Mouse (Mus musculus) limb, embryonic 11.5 days (tissue): ENCODE data around the gene Lmx1b. TPM values are rescaled to one million over a fixed set of nuclear protein-coding genes. Genes with fewer than 3 reads are reported as not detected.

ENCODE experiments used
- ATAC-seq: fragments of 200-750 bp; cut with Nextera tagmentation; 2 replicates; pipeline ENCODE4 v1.8.0; 2017; ENCODE audit warnings: low read depth; ENCODE audit not compliant: insufficient number of reproducible peaks, low FRiP score, low TSS enrichment
- DNase-seq: peaks from one replicate; pipeline ENCODE4 v3.0.0-alpha.2; 2015; ENCODE audit warnings: low spot score
- H3K27ac ChIP-seq: fragments of 300-500 bp; sonication (generic); replicated peaks from 2 replicates; pipeline ENCODE4 v1.5.1; 2014; ENCODE audit warnings: low read depth, mild to moderate bottlenecking, low read length
- H3K27me3 ChIP-seq: fragments of 300-500 bp; sonication (generic); 2 replicates; pipeline ENCODE4 v1.6.1; 2014; ENCODE audit warnings: mild to moderate bottlenecking, low read length, mixed read lengths; ENCODE audit not compliant: control insufficient read depth, insufficient read depth
- H3K36me3 ChIP-seq: fragments of 300-500 bp; sonication (generic); 2 replicates; pipeline ENCODE4 v1.6.1; 2014; ENCODE audit warnings: mild to moderate bottlenecking, low read length, moderate library complexity, mixed read lengths; ENCODE audit not compliant: control insufficient read depth, insufficient read depth
- H3K4me1 ChIP-seq: fragments of 300-500 bp; sonication (generic); 2 replicates; pipeline ENCODE4 v1.6.1; 2014; ENCODE audit warnings: low read length, mixed read lengths; ENCODE audit not compliant: control insufficient read depth, insufficient read depth
- H3K4me2 ChIP-seq: fragments of 300-500 bp; sonication (generic); 2 replicates; pipeline ENCODE4 v1.6.1; 2014; ENCODE audit warnings: low read depth, mild to moderate bottlenecking, moderate library complexity; ENCODE audit not compliant: severe bottlenecking
- H3K4me3 ChIP-seq: fragments of 300-500 bp; sonication (generic); 2 replicates; pipeline ENCODE4 v1.5.1; 2014; ENCODE audit warnings: low read depth, low read length
- H3K9ac ChIP-seq: fragments of 300-500 bp; sonication (generic); 2 replicates; pipeline ENCODE4 v1.6.1; 2014; ENCODE audit warnings: mild to moderate bottlenecking, low read length
- H3K9me3 ChIP-seq: fragments of 300-500 bp; sonication (generic); 2 replicates; pipeline ENCODE4 v1.6.1; 2016; ENCODE audit warnings: low read length; ENCODE audit not compliant: control insufficient read depth
- WGBS: fragments of 180-500 bp; shearing (Covaris S2); extraction: QIAGEN DNeasy Blood & Tissue Kit; methylation state at CpG from one replicate; pipeline ENCODE4 v1.1.7; 2014; 5-methylcytosine and 5-hydroxymethylcytosine counted together
- polyA plus RNA-seq: library from polyadenylated mRNA; unstranded; fragments of >200 nt; fragmentation: Nextera tagmentation; extraction: Ambion mirVana; gene quantifications from 2 replicates; pipeline ENCODE4 v1.2.1, GENCODE M21; 2014

The Lmx1b gene
- polyA plus RNA-seq, 1 experiment from 2014 or later, result 10.2 TPM

DNA sequence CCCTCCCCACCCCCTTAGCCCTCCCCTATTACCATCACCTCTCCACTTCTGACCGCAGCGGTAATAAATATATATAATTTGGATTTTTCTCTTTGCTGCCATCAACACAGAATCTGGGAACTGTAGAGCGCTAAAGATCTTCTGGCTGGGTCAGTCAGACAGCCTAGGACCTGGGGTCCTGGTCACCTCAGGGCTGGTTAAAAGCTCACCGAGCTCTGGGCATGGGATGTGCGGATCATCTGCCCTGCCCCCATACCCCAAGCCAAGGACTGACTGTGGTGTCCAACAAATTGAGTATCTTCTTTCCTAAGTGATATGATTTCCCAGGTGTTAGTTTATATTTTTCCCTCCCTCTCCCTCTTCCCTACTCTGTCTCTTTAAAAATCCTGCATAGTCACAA, 6.4 kb downstream of the Lmx1b start:
- 8% methylated on average over 5 of the region's 5 CpGs for WGBS

DNA sequence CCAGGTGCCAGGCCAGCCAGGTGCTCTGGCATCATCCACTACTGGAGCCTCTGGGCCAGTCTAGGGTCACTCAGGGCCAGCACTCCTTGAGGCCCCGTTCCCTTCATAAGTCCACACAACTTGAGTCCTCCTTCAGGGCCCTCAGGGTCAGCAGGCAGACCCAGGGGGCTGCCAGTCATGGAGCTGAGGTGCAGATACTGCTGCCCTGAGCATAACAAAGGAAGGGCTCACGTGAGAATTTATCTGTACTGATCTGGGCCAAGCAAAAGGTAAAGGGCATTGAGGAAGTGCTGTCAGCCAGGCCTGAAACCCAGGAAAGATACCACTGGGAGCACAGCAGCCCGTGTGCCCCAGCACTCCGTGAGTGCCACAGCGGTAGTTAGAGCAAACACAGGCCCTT, 7.1 kb downstream of the Lmx1b start:
- peaks cover 22% of the 10 kb centered on the region for H3K27me3 ChIP-seq
- H3K4me3 ChIP-seq, result peak overlapping the region; percentile 9; the same call in 1 of the 2 replicates
- WGBS, result 4% methylated on average over 5 of the region's 5 CpGs
- peak overlapping the region; percentile 79 for H3K4me2 ChIP-seq
- H3K4me1 ChIP-seq, result peaks cover 44% of the 10 kb centered on the region
- H3K9me3 ChIP-seq, result no peaks in the 10 kb centered on the region
- H3K36me3 ChIP-seq, result no peaks in the 10 kb centered on the region
- peak overlapping the region; percentile 56 for H3K9ac ChIP-seq
- DNase-seq, result peak; percentile 54
- peak overlapping the region; percentile 53; the same call in 1 of the 2 replicates for H3K27ac ChIP-seq
- ATAC-seq, result no peak

More for the DNA sequence above, 6.4 kb downstream of the Lmx1b start:
- peak overlapping the region; percentile 53; the same call in 1 of the 2 replicates for H3K27ac ChIP-seq
- DNase-seq (no peak), ATAC-seq (no peak)
- peak overlapping the region; percentile 79 for H3K4me2 ChIP-seq
- peaks cover 24% of the 10 kb centered on the region for H3K27me3 ChIP-seq
- peaks cover 38% of the 10 kb centered on the region for H3K4me1 ChIP-seq
- H3K9ac ChIP-seq, result peak overlapping the region; percentile 56; the same call in 1 of the 2 replicates
- no peaks in the 10 kb centered on the region for H3K36me3 ChIP-seq
- H3K4me3 ChIP-seq, result peak overlapping the region; percentile 9; the same call in 1 of the 2 replicates
- no peaks in the 10 kb centered on the region for H3K9me3 ChIP-seq

DNA sequence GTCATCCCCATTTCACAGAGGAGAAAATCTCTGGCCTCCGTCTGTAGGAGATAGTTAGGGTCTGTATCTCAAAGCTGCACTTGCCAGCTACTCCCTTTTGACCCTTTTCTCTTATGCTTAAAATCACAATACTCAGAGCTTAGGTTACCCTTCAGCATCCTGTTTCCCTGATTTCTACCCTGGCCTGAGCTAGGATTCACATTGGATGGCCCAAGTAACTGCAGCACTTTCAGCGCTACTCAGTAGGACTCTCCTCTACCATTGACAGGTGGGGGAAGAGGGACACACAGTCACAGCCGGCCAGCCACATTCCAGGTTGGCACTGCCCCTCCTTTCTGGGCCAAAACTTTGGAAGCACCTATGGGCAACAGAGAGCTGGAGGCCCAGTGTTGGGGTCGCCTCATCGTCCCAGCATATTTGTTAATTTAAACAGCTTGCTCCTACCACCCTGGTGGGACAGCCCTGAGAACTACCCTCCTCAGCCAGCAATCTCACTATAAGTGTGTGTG, 7.7 kb downstream of the Lmx1b start:
- Histone ChIP-seq H3K27ac (peak overlapping the region; percentile 17; the same call in 1 of the 2 replicates), H3K9ac (peak overlapping the region; percentile 80)
- DNase-seq, result peak; percentile 55

DNA sequence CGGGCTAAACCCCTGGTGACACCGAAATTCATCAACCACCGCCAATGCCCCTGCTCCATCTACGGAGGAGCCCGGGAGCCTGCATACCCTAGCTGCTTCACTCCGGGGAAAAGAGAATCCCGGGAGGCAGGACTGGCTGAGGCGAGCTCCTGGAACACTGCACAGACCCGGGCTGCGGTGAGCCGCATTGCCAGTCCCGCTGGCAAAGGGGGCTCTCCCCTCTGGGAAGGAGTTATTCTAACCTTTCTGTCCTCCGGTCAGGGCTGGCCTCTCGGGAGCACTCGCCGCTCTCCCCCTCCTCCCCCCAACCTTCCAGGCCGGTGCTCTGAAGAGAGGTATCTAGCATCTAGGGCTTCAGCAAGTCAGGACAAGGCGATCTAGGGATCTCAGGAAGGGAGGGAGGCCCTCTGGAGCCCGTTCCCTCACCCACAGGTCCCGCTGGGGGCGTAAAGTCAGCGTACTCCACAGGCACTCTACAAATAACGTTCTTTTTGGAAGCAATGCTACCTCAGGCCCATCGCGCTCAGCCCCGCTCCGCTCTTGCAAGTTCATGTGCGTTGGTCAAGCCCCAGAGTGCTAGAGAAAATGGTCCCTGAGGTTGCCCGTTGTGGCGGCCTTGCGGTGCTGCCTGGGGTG, 8.5 kb downstream of the Lmx1b start:
- Histone ChIP-seq H3K4me1 (peaks cover 55% of the 10 kb centered on the region), H3K9ac (peak overlapping the region; percentile 80), H3K27ac (peak overlapping the region; percentile 76), H3K9me3 (no peaks in the 10 kb centered on the region), H3K4me2 (peak overlapping the region; percentile 79), H3K36me3 (no peaks in the 10 kb centered on the region), H3K4me3 (peak overlapping the region; percentile 39), H3K27me3 (peaks cover 15% of the 10 kb centered on the region)
- ATAC-seq (no peak), DNase-seq (peak; percentile 78)
- WGBS, result 2% methylated on average over 31 of the region's 31 CpGs

More for the DNA sequence above, 7.7 kb downstream of the Lmx1b start:
- no peak for ATAC-seq
- H3K27me3 ChIP-seq, result peaks cover 17% of the 10 kb centered on the region
- peak overlapping the region; percentile 79 for H3K4me2 ChIP-seq
- H3K4me3 ChIP-seq, result peak overlapping the region; percentile 39
- 12% methylated on average over 5 of the region's 5 CpGs for WGBS
- H3K9me3 ChIP-seq, result no peaks in the 10 kb centered on the region
- H3K4me1 ChIP-seq, result peaks cover 47% of the 10 kb centered on the region
- H3K36me3 ChIP-seq, result no peaks in the 10 kb centered on the region

DNA sequence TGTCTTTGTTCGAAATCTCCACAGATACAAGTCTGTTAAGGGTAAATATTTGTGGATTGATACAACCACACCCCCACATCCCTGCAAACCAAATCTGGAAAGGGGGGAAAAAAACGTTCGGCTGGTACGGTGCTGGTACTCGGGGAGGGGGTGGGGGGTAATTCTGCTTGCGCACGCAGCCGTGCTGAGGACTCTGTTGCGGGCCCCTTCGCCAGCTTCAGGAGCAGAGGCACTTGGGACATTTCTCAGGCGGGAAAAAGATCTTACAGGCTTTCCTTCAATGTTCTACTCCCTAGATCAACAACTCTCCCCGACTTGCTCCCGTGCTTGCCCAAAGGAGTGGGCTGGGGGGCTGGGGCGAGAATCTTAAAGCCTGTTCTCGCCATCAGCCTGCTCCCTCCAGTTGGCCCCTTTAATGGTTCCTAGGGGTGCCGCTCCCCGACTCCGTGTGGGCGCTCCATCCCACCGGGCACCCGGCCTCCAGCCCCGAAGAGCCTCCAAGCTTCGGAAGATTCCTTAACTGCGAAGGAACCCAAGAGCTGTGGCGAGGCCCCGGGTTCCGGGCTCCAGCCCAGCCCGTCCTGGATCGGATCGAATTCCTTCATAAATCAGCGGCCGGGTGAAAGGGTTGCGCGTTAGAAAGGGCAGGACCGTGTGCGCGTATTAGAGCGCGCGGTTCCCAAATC, 9.1 kb downstream of the Lmx1b start:
- peaks cover 11% of the 10 kb centered on the region for H3K27me3 ChIP-seq
- H3K36me3 ChIP-seq, result no peaks in the 10 kb centered on the region
- peak overlapping the region; percentile 79 for H3K4me2 ChIP-seq
- H3K4me3 ChIP-seq, result peak overlapping the region; percentile 39
- 1% methylated on average over 40 of the region's 40 CpGs for WGBS
- no peak for ATAC-seq
- peak overlapping the region; percentile 80 for H3K9ac ChIP-seq
- H3K4me1 ChIP-seq, result peaks cover 61% of the 10 kb centered on the region
- H3K27ac ChIP-seq, result peak overlapping the region; percentile 76
- no peaks in the 10 kb centered on the region for H3K9me3 ChIP-seq
- peak; percentile 66 for DNase-seq

DNA sequence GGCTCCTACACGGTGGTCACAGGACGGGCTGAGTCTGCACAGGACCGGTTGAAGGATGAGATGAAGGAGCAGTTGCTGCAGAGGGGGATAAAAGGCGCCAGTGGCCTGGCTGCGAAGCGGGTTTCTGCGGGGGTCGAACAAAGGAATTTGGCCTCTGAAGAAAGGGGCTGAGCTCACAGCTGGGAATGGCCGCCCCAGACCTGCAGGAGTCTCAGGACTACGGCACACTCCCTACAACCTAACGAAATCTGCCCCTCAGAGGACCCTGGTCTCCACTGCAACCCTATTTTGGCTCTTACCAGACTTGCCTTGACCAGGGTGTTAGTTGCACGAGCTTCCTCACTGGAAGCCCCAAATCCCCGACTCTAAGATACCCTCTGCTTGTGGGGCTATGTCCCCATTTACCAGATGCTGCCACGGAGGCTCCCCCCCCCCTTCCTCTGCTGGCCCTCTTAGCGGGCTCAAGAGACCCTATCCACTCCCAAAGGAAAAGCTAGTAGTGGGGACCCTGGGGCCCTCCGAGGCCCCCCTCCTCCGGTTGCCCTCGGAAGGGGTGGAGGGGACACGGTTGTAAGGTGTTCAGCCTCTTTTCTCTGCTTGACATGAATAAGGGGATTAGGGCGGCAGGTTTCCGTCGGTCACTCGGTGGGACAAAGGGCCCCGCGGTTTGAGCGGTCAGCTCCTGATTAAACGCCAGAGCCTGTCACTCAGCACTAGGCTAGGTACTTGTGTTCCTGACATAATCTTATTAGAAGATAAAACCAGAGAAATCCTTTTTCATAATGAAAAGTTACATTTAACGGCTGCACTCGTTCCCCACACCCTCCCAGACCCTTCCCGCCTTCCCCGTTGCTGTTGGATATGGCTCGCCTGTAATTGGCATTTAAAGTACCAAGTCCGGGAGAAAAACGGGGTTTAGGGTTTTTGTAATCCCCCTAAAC, 10.0 kb downstream of the Lmx1b start:
- Histone ChIP-seq H3K27ac (peak overlapping the region; percentile 76), H3K9me3 (no peaks in the 10 kb centered on the region), H3K36me3 (no peaks in the 10 kb centered on the region), H3K4me2 (peak overlapping the region; percentile 79), H3K9ac (peak overlapping the region; percentile 80), H3K4me3 (peak overlapping the region; percentile 39), H3K27me3 (peaks cover 11% of the 10 kb centered on the region), H3K4me1 (peaks cover 63% of the 10 kb centered on the region)
- 2% methylated on average over 34 of the region's 34 CpGs for WGBS
- DNase-seq, result peak; percentile 71
- no peak for ATAC-seq

DNA sequence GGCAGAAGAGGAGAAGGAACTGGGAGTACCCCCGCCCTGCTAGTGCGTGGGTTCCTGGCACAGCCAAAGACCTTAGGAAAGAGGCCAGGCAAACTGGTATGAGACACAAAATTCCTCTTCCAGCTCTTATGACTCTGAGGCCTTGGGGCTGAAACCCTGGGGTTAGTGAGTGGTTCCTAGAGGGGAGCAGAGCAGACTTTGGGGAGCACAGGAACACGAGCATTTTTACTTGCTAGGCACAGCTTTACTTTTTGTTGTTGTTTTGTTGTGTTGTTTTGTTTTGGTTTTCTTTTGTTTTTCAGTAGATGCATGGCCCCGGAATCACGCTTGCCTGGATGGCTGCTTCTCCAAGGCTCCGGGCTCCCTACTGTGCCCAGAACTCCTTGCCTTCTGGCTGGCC, 10.7 kb downstream of the Lmx1b start:
- Histone ChIP-seq H3K27me3 (peaks cover 11% of the 10 kb centered on the region), H3K9me3 (no peaks in the 10 kb centered on the region), H3K4me2 (peak overlapping the region; percentile 79), H3K36me3 (no peaks in the 10 kb centered on the region), H3K27ac (peak overlapping the region; percentile 76), H3K9ac (peak overlapping the region; percentile 80), H3K4me1 (peaks cover 65% of the 10 kb centered on the region), H3K4me3 (peak overlapping the region; percentile 39; the same call in 1 of the 2 replicates)
- ATAC-seq (no peak), DNase-seq (no peak)
- 6% methylated on average over 6 of the region's 6 CpGs for WGBS

DNA sequence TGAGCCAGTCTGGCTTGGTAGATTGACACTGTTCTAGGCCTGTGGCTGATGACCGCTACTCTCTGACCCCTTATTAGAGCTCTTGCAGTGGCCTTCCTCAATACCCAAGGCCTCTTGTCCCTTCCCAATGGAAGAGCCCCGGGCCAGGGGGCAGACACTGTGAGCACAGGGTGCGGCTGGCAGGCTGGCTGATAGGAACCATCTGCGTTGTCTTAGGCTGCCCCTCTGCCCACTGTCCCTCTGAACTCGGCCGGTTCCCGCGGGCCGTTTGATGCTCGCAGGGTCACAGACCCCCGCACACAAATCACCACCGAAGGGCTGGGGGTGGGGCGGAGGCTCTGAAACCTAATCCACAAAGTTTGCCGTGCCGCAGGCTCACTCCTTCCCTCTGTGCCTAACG, 11.5 kb downstream of the Lmx1b start:
- peaks cover 63% of the 10 kb centered on the region for H3K4me1 ChIP-seq
- DNase-seq (peak; percentile 74), ATAC-seq (no peak)
- no peaks in the 10 kb centered on the region for H3K36me3 ChIP-seq
- H3K27me3 ChIP-seq, result peaks cover 11% of the 10 kb centered on the region
- WGBS, result 1% methylated on average over 16 of the region's 16 CpGs
- H3K4me3 ChIP-seq, result no peak overlapping the region
- peak overlapping the region; percentile 80 for H3K9ac ChIP-seq
- peak overlapping the region; percentile 76 for H3K27ac ChIP-seq
- H3K4me2 ChIP-seq, result peak overlapping the region; percentile 79
- H3K9me3 ChIP-seq, result no peaks in the 10 kb centered on the region
